Mouse (Mus musculus): ENCODE measurements around the gene Zbtb8a. TPM values are rescaled to one million over a fixed set of nuclear protein-coding genes. Genes with fewer than 3 reads are reported as not detected.

Zbtb8a gene
- polyA plus RNA-seq, 1 experiment from 2014 or later: 15.4 TPM

DNA sequence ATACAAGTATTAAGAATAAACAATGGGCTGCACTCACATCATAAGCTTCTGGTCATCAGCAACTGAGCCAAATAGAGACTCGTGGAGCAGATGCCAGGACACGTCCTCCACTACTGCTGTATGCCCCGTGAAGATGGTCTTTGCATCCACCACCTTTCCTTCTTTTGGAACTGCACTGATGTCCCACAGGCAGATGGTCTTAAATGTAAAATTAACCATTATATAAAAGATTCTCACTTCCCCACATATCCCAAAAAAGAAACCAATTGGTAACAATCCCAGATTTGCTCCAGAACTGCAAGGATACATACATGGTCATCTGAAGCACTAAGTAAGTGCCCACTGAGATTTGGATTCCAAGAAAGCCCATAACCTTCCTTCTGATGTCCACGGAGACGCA, 55.9 kb downstream of the Zbtb8a start:
- no peak for ATAC-seq

GRCm38 (mm10) chr4:129320876-129321275, 57.0 kb downstream of the Zbtb8a start:
- Histone ChIP-seq H3K4me3 (replicated peaks) (no peak overlapping the region), H3K4me2 (replicated peaks) (no peak overlapping the region), H3K27ac (no peak overlapping the region), H3K36me3 (peaks cover 36% of the 10 kb centered on the region), H3K4me1 (replicated peaks) (no peaks in the 10 kb centered on the region), H3K27me3 (replicated peaks) (no peaks in the 10 kb centered on the region), H3K9me3 (no peaks in the 10 kb centered on the region), H3K9ac (no peak overlapping the region)
- ATAC-seq: no peak
- 80% methylated on average over 1 of the region's 1 CpGs for WGBS

More for the DNA sequence above, 55.9 kb downstream of the Zbtb8a start:
- Histone ChIP-seq H3K27me3 (replicated peaks) (no peaks in the 10 kb centered on the region), H3K9ac (no peak overlapping the region), H3K4me1 (replicated peaks) (no peaks in the 10 kb centered on the region), H3K27ac (no peak overlapping the region), H3K4me3 (replicated peaks) (no peak overlapping the region), H3K4me2 (replicated peaks) (no peak overlapping the region), H3K36me3 (peaks cover 34% of the 10 kb centered on the region), H3K9me3 (no peaks in the 10 kb centered on the region)
- WGBS: 93% methylated on average over 5 of the region's 5 CpGs

DNA sequence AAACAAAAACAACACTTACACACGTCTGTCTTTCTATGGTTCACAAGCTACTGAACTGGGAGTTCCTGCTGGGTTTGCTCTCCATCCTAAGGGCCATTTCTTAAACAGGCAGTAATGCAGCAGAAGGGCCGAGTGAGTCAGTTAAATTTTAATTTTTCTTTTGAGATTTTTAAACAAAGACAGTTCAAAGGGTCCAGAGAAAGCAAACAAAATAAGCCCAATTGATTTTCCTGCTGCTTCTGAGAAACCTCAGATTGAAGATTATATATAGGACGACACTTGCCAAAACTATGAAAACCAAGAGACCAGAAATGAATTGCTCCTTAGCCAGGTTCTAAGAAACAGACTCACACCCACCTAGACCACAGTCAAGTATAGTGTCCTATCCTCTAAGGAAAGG, 64.0 kb downstream of the Zbtb8a start:
- ATAC-seq: no peak
- H3K27ac ChIP-seq: no peak overlapping the region
- H3K4me3 ChIP-seq (replicated peaks): no peak overlapping the region
- H3K4me2 ChIP-seq (replicated peaks): no peak overlapping the region
- no peaks in the 10 kb centered on the region for H3K27me3 ChIP-seq (replicated peaks)
- H3K36me3 ChIP-seq: peaks cover 18% of the 10 kb centered on the region; the same call in 1 of the 2 replicates
- WGBS: 61% methylated on average over 3 of the region's 3 CpGs
- no peaks in the 10 kb centered on the region for H3K9me3 ChIP-seq
- H3K9ac ChIP-seq: no peak overlapping the region
- H3K4me1 ChIP-seq (replicated peaks): no peaks in the 10 kb centered on the region

GRCm38 (mm10) chr4:129307936-129308335, 70.0 kb downstream of the Zbtb8a start:
- 80% methylated on average over 1 of the region's 1 CpGs for WGBS
- H3K4me2 ChIP-seq (replicated peaks): no peak overlapping the region
- H3K9me3 ChIP-seq: no peaks in the 10 kb centered on the region
- peaks cover 11% of the 10 kb centered on the region for H3K36me3 ChIP-seq
- no peak for ATAC-seq
- H3K27ac ChIP-seq: no peak overlapping the region
- H3K4me3 ChIP-seq (replicated peaks): no peak overlapping the region
- no peaks in the 10 kb centered on the region for H3K4me1 ChIP-seq (replicated peaks)
- H3K27me3 ChIP-seq (replicated peaks): no peaks in the 10 kb centered on the region
- H3K9ac ChIP-seq: no peak overlapping the region

- H3K9ac ChIP-seq: no peak overlapping the region
- 54% methylated on average over 1 of the region's 1 CpGs for WGBS
- H3K36me3 ChIP-seq: peaks cover 5% of the 10 kb centered on the region
- H3K4me1 ChIP-seq (replicated peaks): no peaks in the 10 kb centered on the region
- H3K4me3 ChIP-seq (replicated peaks): no peak overlapping the region
- no peaks in the 10 kb centered on the region for H3K9me3 ChIP-seq
- no peaks in the 10 kb centered on the region for H3K27me3 ChIP-seq (replicated peaks)
- H3K4me2 ChIP-seq (replicated peaks): no peak overlapping the region
- no peak overlapping the region for H3K27ac ChIP-seq
- no peak for ATAC-seq
Observed at GRCm38 (mm10) chr4:129304306-129304705, 73.6 kb downstream of the Zbtb8a start.

DNA sequence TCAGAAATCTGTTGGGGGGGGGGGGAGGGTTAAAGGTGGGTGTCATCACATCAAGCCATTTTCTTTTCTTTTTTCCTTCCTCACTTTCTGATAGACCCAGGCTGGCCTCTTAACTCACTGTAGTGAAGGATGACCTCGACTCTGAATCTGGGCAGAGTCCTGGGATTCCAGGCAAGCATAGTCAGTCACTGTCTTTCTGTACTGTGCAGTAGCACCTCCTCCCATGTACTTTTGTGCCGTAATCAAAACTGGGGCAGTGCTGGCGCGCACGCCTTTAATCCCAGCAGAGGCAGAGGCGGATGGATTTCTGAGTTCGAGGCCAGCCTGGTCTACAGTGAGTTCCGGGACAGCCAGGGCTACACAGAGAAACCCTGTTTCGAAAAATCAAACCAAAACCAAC, 74.1 kb downstream of the Zbtb8a start:
- H3K9ac ChIP-seq: no peak overlapping the region
- WGBS: 76% methylated on average over 9 of the region's 9 CpGs
- H3K27me3 ChIP-seq (replicated peaks): no peaks in the 10 kb centered on the region
- H3K4me3 ChIP-seq (replicated peaks): no peak overlapping the region
- no peak overlapping the region for H3K27ac ChIP-seq
- no peaks in the 10 kb centered on the region; the same call in 1 of the 2 replicates for H3K4me1 ChIP-seq (replicated peaks)
- no peak overlapping the region for H3K4me2 ChIP-seq (replicated peaks)
- no peak; the same call in 1 of the 2 replicates for ATAC-seq
- no peaks in the 10 kb centered on the region for H3K9me3 ChIP-seq
- H3K36me3 ChIP-seq: peaks cover 5% of the 10 kb centered on the region

Other genes starting within 250 kb of the Zbtb8a start
- gene Fndc5, start 241.1 kb downstream of the Zbtb8a start, polyA plus RNA-seq (2015; fragmentation: Nextera tagmentation; extraction: Ambion mirVana): 2.7 and 2.9 TPM in 2 replicates
- gene S100pbp, start 188.4 kb downstream of the Zbtb8a start, polyA plus RNA-seq (2015; fragmentation: Nextera tagmentation; extraction: Ambion mirVana): 12.5 and 14.5 TPM in 2 replicates
- gene Yars, start 188.4 kb downstream of the Zbtb8a start, polyA plus RNA-seq (2015; fragmentation: Nextera tagmentation; extraction: Ambion mirVana): 94.2 and 97.2 TPM in 2 replicates
- 9.7 and 10.3 TPM in 2 replicates for gene C77080, start 116.7 kb downstream of the Zbtb8a start, polyA plus RNA-seq (2015; fragmentation: Nextera tagmentation; extraction: Ambion mirVana)
- gene Sync, start 90.5 kb downstream of the Zbtb8a start, polyA plus RNA-seq (2015; fragmentation: Nextera tagmentation; extraction: Ambion mirVana): 1.2 TPM in 2 replicates
- gene Rbbp4, start 42.7 kb downstream of the Zbtb8a start, polyA plus RNA-seq (2015; fragmentation: Nextera tagmentation; extraction: Ambion mirVana): 310 and 386 TPM in 2 replicates
- gene Zbtb8os, start 42.4 kb downstream of the Zbtb8a start, polyA plus RNA-seq (2015; fragmentation: Nextera tagmentation; extraction: Ambion mirVana): 58.0 and 62.6 TPM in 2 replicates
- 1.1 and 1.2 TPM in 2 replicates for gene Zbtb8b, start 62.7 kb upstream of the Zbtb8a start, polyA plus RNA-seq (2015; fragmentation: Nextera tagmentation; extraction: Ambion mirVana)
- 22.1 and 24.9 TPM in 2 replicates for gene Bsdc1, start 83.5 kb upstream of the Zbtb8a start, polyA plus RNA-seq (2015; fragmentation: Nextera tagmentation; extraction: Ambion mirVana)
- gene Tssk3, start 112.9 kb upstream of the Zbtb8a start, polyA plus RNA-seq (2015; fragmentation: Nextera tagmentation; extraction: Ambion mirVana): not detected in 2 replicates
- gene Fam229a, start 113.1 kb upstream of the Zbtb8a start, polyA plus RNA-seq (2015; fragmentation: Nextera tagmentation; extraction: Ambion mirVana): not detected in 2 replicates
- gene Marcksl1, start 135.5 kb upstream of the Zbtb8a start, polyA plus RNA-seq (2015; fragmentation: Nextera tagmentation; extraction: Ambion mirVana): 432 and 487 TPM in 2 replicates
- gene Hdac1, start 164.6 kb upstream of the Zbtb8a start, polyA plus RNA-seq (2015; fragmentation: Nextera tagmentation; extraction: Ambion mirVana): 200 and 203 TPM in 2 replicates
- 7.6 and 9.7 TPM in 2 replicates for gene Lck, start 195.5 kb upstream of the Zbtb8a start, polyA plus RNA-seq (2015; fragmentation: Nextera tagmentation; extraction: Ambion mirVana)
- 3.0 and 3.3 TPM in 2 replicates for gene Fam167b, start 200.4 kb upstream of the Zbtb8a start, polyA plus RNA-seq (2015; fragmentation: Nextera tagmentation; extraction: Ambion mirVana)
- gene Eif3i, start 222.5 kb upstream of the Zbtb8a start, polyA plus RNA-seq (2015; fragmentation: Nextera tagmentation; extraction: Ambion mirVana): 270 and 281 TPM in 2 replicates
- gene Tmem234, start 222.6 kb upstream of the Zbtb8a start, polyA plus RNA-seq (2015; fragmentation: Nextera tagmentation; extraction: Ambion mirVana): 170 and 198 TPM in 2 replicates
- 1.1 and 2.1 TPM in 2 replicates for gene Dcdc2b, start 236.1 kb upstream of the Zbtb8a start, polyA plus RNA-seq (2015; fragmentation: Nextera tagmentation; extraction: Ambion mirVana)
- gene Iqcc, start 241.0 kb upstream of the Zbtb8a start, polyA plus RNA-seq (2015; fragmentation: Nextera tagmentation; extraction: Ambion mirVana): 24.9 and 26.7 TPM in 2 replicates
- 37.9 and 44.4 TPM in 2 replicates for gene Ccdc28b, start 245.8 kb upstream of the Zbtb8a start, polyA plus RNA-seq (2015; fragmentation: Nextera tagmentation; extraction: Ambion mirVana)

Data from intestine, embryonic 15.5 days (tissue).